ENCODE assay signal across 10 mouse cellular contexts in the genomic region with DNA sequence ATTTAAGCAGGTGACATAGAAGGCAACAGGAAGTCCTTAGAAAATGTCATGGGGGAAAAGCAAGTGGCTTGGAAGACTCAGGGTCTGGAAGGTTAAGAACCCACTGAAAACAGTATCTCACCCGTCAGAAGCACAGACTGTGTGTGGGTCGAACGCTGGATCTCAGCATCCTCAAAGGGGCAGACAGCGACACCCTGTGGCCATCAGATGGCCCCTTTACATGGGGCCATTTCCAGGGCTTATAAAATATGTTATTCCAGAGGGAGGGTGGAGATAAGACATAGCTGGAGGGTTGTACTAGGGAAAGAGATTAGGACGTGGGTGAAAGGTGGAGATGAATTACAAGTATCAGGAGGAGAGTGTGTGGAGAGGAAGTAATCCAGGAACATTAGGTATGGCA. TPM values are rescaled to one million over a fixed set of nuclear protein-coding genes. Genes with fewer than 3 reads are reported as not detected.
DNase-seq lines count a peak whose midpoint lies in the region; ATAC-seq and TF ChIP-seq lines count a peak whose summit lies in the region.
"Had no signal": no experiment of that assay in that cellular context is flagged by ENCODE, and none has a peak within 500 bp of the region (broad histone marks: within the 10 kb centered on the region; RNA-seq: fewer than 3 reads in every experiment).

No protein-coding gene starts in this region.

- no peaks in the 10 kb centered on the region for H3K4me1 ChIP-seq in midbrain, embryonic 14.5 days (ENCODE audit: control insufficient read depth, insufficient read depth, low read length)
- H3K4me1 ChIP-seq in midbrain, embryonic 11.5 days (ENCODE audit: control insufficient read depth, insufficient read depth, low read length), result no peaks in the 10 kb centered on the region
- no peaks in the 10 kb centered on the region for H3K4me1 ChIP-seq in thymus, adult 2 months (replicated peaks; ENCODE audit: control insufficient read depth, insufficient read depth, low read length)
- H3K4me1 ChIP-seq: limb, embryonic 15.5 days had no signal

- ATAC-seq in frontal cortex, adult (ENCODE audit: low TSS enrichment), result peak; percentile 55; the same call in 1 of the 2 replicates
- no peak for ATAC-seq in midbrain, embryonic 14.5 days (ENCODE audit: low FRiP score, low TSS enrichment)
- no peak for ATAC-seq in midbrain, embryonic 11.5 days (ENCODE audit: low FRiP score)

- no peak for TF ChIP-seq POLR2A in thymus, adult 2 months (IDR thresholded peaks at IDR 0.05; ENCODE audit: control insufficient read depth, extremely low read depth, insufficient read depth, low read length, poor library complexity)

- no peak overlapping the region for H3K4me2 ChIP-seq in midbrain, embryonic 14.5 days (ENCODE audit: low read length)
- H3K4me2 ChIP-seq in midbrain, embryonic 11.5 days, result no peak overlapping the region
- H3K4me2 ChIP-seq: limb, embryonic 15.5 days had no signal

- H3K27ac ChIP-seq in midbrain, embryonic 14.5 days (replicated peaks; ENCODE audit: low read depth, low read length), result no peak overlapping the region
- H3K27ac ChIP-seq in midbrain, embryonic 11.5 days (ENCODE audit: low read depth, low read length), result no peak overlapping the region
- H3K27ac ChIP-seq in thymus, adult 2 months (ENCODE audit: control insufficient read depth, insufficient read depth, low read length), result no peak overlapping the region
- H3K27ac ChIP-seq: limb, embryonic 15.5 days had no signal

- H3K36me3 ChIP-seq in midbrain, embryonic 14.5 days (ENCODE audit: control insufficient read depth, insufficient read depth, low read length), result no peaks in the 10 kb centered on the region
- no peaks in the 10 kb centered on the region for H3K36me3 ChIP-seq in midbrain, embryonic 11.5 days (ENCODE audit: control insufficient read depth, insufficient read depth, low read length)
- H3K36me3 ChIP-seq in thymus, adult 2 months (ENCODE audit: control insufficient read depth, insufficient read depth, low read length), result no peaks in the 10 kb centered on the region
- H3K36me3 ChIP-seq: limb, embryonic 15.5 days had no signal

- no peaks in the 10 kb centered on the region for H3K9me3 ChIP-seq in midbrain, embryonic 14.5 days (ENCODE audit: control insufficient read depth, low read length)
- H3K9me3 ChIP-seq in midbrain, embryonic 11.5 days (ENCODE audit: control insufficient read depth, low read length), result no peaks in the 10 kb centered on the region
- H3K9me3 ChIP-seq: limb, embryonic 15.5 days had no signal

- WGBS in midbrain, embryonic 14.5 days, result 19% methylated on average over 5 of the region's 5 CpGs
- 22% methylated on average over 5 of the region's 5 CpGs for WGBS in midbrain, embryonic 11.5 days
- WGBS in thymus, adult 2 months, result 26% methylated on average over 5 of the region's 5 CpGs

- DNase-seq in frontal cortex, postnatal 36 days (ENCODE audit: low spot score in 2 of 2), result no peak
- DNase-seq in midbrain, embryonic 14.5 days, result peak; percentile 49
- DNase-seq in midbrain, embryonic 11.5 days (ENCODE audit: low spot score, missing footprints), result no peak
- DNase-seq in cerebellum, adult 9-11 months, result peak; percentile 5
- DNase-seq in retina, embryonic 14.5 days (ENCODE audit: low spot score), result peak; percentile 44
- no peak for DNase-seq in frontal cortex, postnatal 25 days (ENCODE audit: low spot score in 2 of 2)
- no peak for DNase-seq in thymus, adult 2 months

- TF ChIP-seq CTCF in thymus, adult 2 months (IDR thresholded peaks at IDR 0.05; ENCODE audit: borderline replicate concordance, control insufficient read depth, extremely low read depth, insufficient read depth, low read length, poor library complexity), result no peak

- no peaks in the 10 kb centered on the region for H3K27me3 ChIP-seq in midbrain, embryonic 14.5 days (ENCODE audit: control insufficient read depth, insufficient read depth, low read length)
- no peaks in the 10 kb centered on the region for H3K27me3 ChIP-seq in midbrain, embryonic 11.5 days (ENCODE audit: control insufficient read depth, insufficient read depth, low read length)
- no peaks in the 10 kb centered on the region for H3K27me3 ChIP-seq in thymus, adult 2 months (ENCODE audit: control insufficient read depth, insufficient read depth, low read length)
- H3K27me3 ChIP-seq: limb, embryonic 15.5 days had no signal

- no peak overlapping the region for H3K4me3 ChIP-seq in midbrain, embryonic 14.5 days (replicated peaks; ENCODE audit: low read depth, low read length)
- H3K4me3 ChIP-seq in midbrain, embryonic 11.5 days (ENCODE audit: low read depth, low read length), result no peak overlapping the region
- H3K4me3 ChIP-seq in thymus, adult 2 months (ENCODE audit: control insufficient read depth, insufficient read depth, low read length), result no peak overlapping the region
- H3K4me3 ChIP-seq: limb, embryonic 15.5 days had no signal

- no peak overlapping the region for H3K9ac ChIP-seq in midbrain, embryonic 14.5 days (replicated peaks; ENCODE audit: low read length)
- H3K9ac ChIP-seq in midbrain, embryonic 11.5 days (ENCODE audit: low read length), result no peak overlapping the region
- H3K9ac ChIP-seq: limb, embryonic 15.5 days had no signal

RNA-seq across cellular contexts. Expression of a gene that starts 0.9 kb away (rescaled TPM):
- polyA plus RNA-seq in midbrain, embryonic 14.5 days (2014; fragmentation: Nextera tagmentation; extraction: Ambion mirVana), result 0.34 TPM in 1 of 2 replicates, not detected in the other
- not detected in 2 replicates for polyA plus RNA-seq in midbrain, embryonic 11.5 days (2014; fragmentation: Nextera tagmentation; extraction: Ambion mirVana)
- polyA plus RNA-seq in thymus, adult 2 months (2012; rRNA removed), result not detected in 2 replicates
- polyA plus RNA-seq: heart, embryonic 14.5 days; limb, embryonic 15.5 days had no signal

RNA-seq across cellular contexts. Expression of a gene that starts 16.2 kb away (rescaled TPM):
- not detected in 2 replicates for polyA plus RNA-seq in midbrain, embryonic 14.5 days (2014; fragmentation: Nextera tagmentation; extraction: Ambion mirVana)
- polyA plus RNA-seq in midbrain, embryonic 11.5 days (2014; fragmentation: Nextera tagmentation; extraction: Ambion mirVana), result not detected in 2 replicates
- not detected in 2 replicates for polyA plus RNA-seq in thymus, adult 2 months (2012; rRNA removed)
- polyA plus RNA-seq: heart, embryonic 14.5 days; limb, embryonic 15.5 days had no signal

RNA-seq across cellular contexts. Expression of a gene that starts 24.0 kb away (rescaled TPM):
- polyA plus RNA-seq in midbrain, embryonic 14.5 days (2014; fragmentation: Nextera tagmentation; extraction: Ambion mirVana), result 112 and 126 TPM in 2 replicates
- 14.5 and 15.7 TPM in 2 replicates for polyA plus RNA-seq in midbrain, embryonic 11.5 days (2014; fragmentation: Nextera tagmentation; extraction: Ambion mirVana)
- 0.98 and 4.0 TPM in 2 replicates for polyA plus RNA-seq in thymus, adult 2 months (2012; rRNA removed)

RNA-seq across cellular contexts. Expression of a gene that starts 24.8 kb away (rescaled TPM):
- not detected in 2 replicates for polyA plus RNA-seq in midbrain, embryonic 14.5 days (2014; fragmentation: Nextera tagmentation; extraction: Ambion mirVana)
- polyA plus RNA-seq in midbrain, embryonic 11.5 days (2014; fragmentation: Nextera tagmentation; extraction: Ambion mirVana), result not detected in 2 replicates
- not detected in 2 replicates for polyA plus RNA-seq in thymus, adult 2 months (2012; rRNA removed)
- polyA plus RNA-seq: heart, embryonic 14.5 days; limb, embryonic 15.5 days had no signal

RNA-seq across cellular contexts. Expression of a gene that starts 37.3 kb away (rescaled TPM):
- not detected in 2 replicates for polyA plus RNA-seq in midbrain, embryonic 14.5 days (2014; fragmentation: Nextera tagmentation; extraction: Ambion mirVana)
- polyA plus RNA-seq in midbrain, embryonic 11.5 days (2014; fragmentation: Nextera tagmentation; extraction: Ambion mirVana), result not detected in 2 replicates
- not detected in 2 replicates for polyA plus RNA-seq in thymus, adult 2 months (2012; rRNA removed)
- polyA plus RNA-seq: heart, embryonic 14.5 days; limb, embryonic 15.5 days had no signal

Comparison
In these comparisons a context has a peak if more than half of its experiments do, and no peak if none do; other contexts are left out.
1. DNase-seq: peak in midbrain, embryonic 14.5 days (single experiment), cerebellum, adult 9-11 months (single experiment) and retina, embryonic 14.5 days (single experiment); none in frontal cortex, postnatal 36 days (0 of 2), midbrain, embryonic 11.5 days (single experiment), frontal cortex, postnatal 25 days (0 of 2) and thymus, adult 2 months (single experiment).